Mouse (Mus musculus): Measurements from ENCODE around the gene Fip1l1.
A peak's percentile ranks its signal among the peaks of the same experiment; 100 is the strongest.

The Fip1l1 gene

GRCm38 (mm10) chr5:74617816-74618572, 82.7 kb downstream of the Fip1l1 start:
- no peak for DNase-seq

GRCm38 (mm10) chr5:74618573-74619059, 83.4 kb downstream of the Fip1l1 start:
- no peak for DNase-seq

- DNase-seq = no peak
These were observed 86.6 kb downstream of the Fip1l1 start for GRCm38 (mm10) chr5:74621691-74622470.

GRCm38 (mm10) chr5:74623316-74624000, 88.2 kb downstream of the Fip1l1 start:
- DNase-seq = no peak

- DNase-seq = no peak
These were observed 89.1 kb downstream of the Fip1l1 start for GRCm38 (mm10) chr5:74624385-74624784.

GRCm38 (mm10) chr5:74628001-74628400, 92.8 kb downstream of the Fip1l1 start:
- DNase-seq = no peak

GRCm38 (mm10) chr5:74632369-74633114, 97.3 kb downstream of the Fip1l1 start:
- DNase-seq = no peak

- DNase-seq = no peak
These were observed 98.2 kb downstream of the Fip1l1 start for GRCm38 (mm10) chr5:74633453-74633852.

- DNase-seq = no peak
These were observed 99.1 kb downstream of the Fip1l1 start for GRCm38 (mm10) chr5:74634391-74634790.

- no peak for DNase-seq
These were observed 104.3 kb downstream of the Fip1l1 start for GRCm38 (mm10) chr5:74639516-74639915.

GRCm38 (mm10) chr5:74640504-74640903, 105.3 kb downstream of the Fip1l1 start:
- no peak for DNase-seq

GRCm38 (mm10) chr5:74641000-74641399, 105.8 kb downstream of the Fip1l1 start:
- DNase-seq = peak; percentile 50

- DNase-seq = no peak
These were observed 107.0 kb downstream of the Fip1l1 start for GRCm38 (mm10) chr5:74642291-74642690.

GRCm38 (mm10) chr5:74647584-74647984, 112.3 kb downstream of the Fip1l1 start:
- DNase-seq = no peak

GRCm38 (mm10) chr5:74648216-74648615, 113.0 kb downstream of the Fip1l1 start:
- DNase-seq = no peak
